Comparison of ENCODE assay signal across 12 mouse cellular contexts in genomic region chr2:164414581-164414980, GRCm38 (mm10). TPM values are rescaled to one million over a fixed set of nuclear protein-coding genes. Genes with fewer than 3 reads are reported as not detected.
DNase-seq lines count a peak whose midpoint lies in the region; ATAC-seq and TF ChIP-seq lines count a peak whose summit lies in the region.
"Had no signal": no experiment of that assay in that cellular context is flagged by ENCODE, and none has a peak within 500 bp of the region (broad histone marks: within the 10 kb centered on the region; RNA-seq: fewer than 3 reads in every experiment).

No protein-coding gene starts in this region.

- peak overlapping the region; percentile 42; the same call in 1 of the 2 replicates for H3K9ac ChIP-seq in kidney, embryonic 16.5 days (replicated peaks; ENCODE audit: low read length)
- H3K9ac ChIP-seq in embryonic facial prominence, embryonic 14.5 days (ENCODE audit: low read depth, low read length): peak overlapping the region; percentile 47; the same call in 1 of the 2 replicates
- no peak overlapping the region for H3K9ac ChIP-seq in intestine, embryonic 15.5 days
- no peak overlapping the region for H3K9ac ChIP-seq in midbrain, postnatal 0 days (replicated peaks; ENCODE audit: low read length, poor library complexity, severe bottlenecking)
- H3K9ac ChIP-seq: liver, embryonic 14.5 days had no signal

- H3K4me2 ChIP-seq in kidney, embryonic 16.5 days (replicated peaks; ENCODE audit: low read depth, low read length): peak overlapping the region; percentile 47
- H3K4me2 ChIP-seq in embryonic facial prominence, embryonic 14.5 days (ENCODE audit: low read depth, low read length): peak overlapping the region; percentile 50
- peak overlapping the region; percentile 52 for H3K4me2 ChIP-seq in intestine, embryonic 15.5 days (replicated peaks)
- H3K4me2 ChIP-seq in midbrain, postnatal 0 days (ENCODE audit: low read depth, low read length, poor library complexity, severe bottlenecking): peak overlapping the region; percentile 37

- no peak overlapping the region for H3K27ac ChIP-seq in kidney, embryonic 16.5 days (ENCODE audit: low read length)
- no peak overlapping the region for H3K27ac ChIP-seq in embryonic facial prominence, embryonic 14.5 days (replicated peaks; ENCODE audit: low read depth, low read length)
- no peak overlapping the region for H3K27ac ChIP-seq in intestine, embryonic 15.5 days
- no peak overlapping the region for H3K27ac ChIP-seq in midbrain, postnatal 0 days (ENCODE audit: low read depth, low read length)
- H3K27ac ChIP-seq: liver, embryonic 14.5 days had no signal

- no peaks in the 10 kb centered on the region for H3K9me3 ChIP-seq in kidney, embryonic 16.5 days (ENCODE audit: low read length)
- no peaks in the 10 kb centered on the region for H3K9me3 ChIP-seq in embryonic facial prominence, embryonic 14.5 days (ENCODE audit: control insufficient read depth, low read length)
- H3K9me3 ChIP-seq in intestine, embryonic 15.5 days: no peaks in the 10 kb centered on the region
- no peaks in the 10 kb centered on the region for H3K9me3 ChIP-seq in midbrain, postnatal 0 days (ENCODE audit: low read length)

- peaks cover 20% of the 10 kb centered on the region for H3K27me3 ChIP-seq in kidney, embryonic 16.5 days (ENCODE audit: insufficient read depth, low read length)
- H3K27me3 ChIP-seq in embryonic facial prominence, embryonic 14.5 days (replicated peaks; ENCODE audit: control insufficient read depth, insufficient read depth, low read length): peaks cover 17% of the 10 kb centered on the region
- H3K27me3 ChIP-seq in intestine, embryonic 15.5 days (replicated peaks): peaks cover 12% of the 10 kb centered on the region; the same call in 1 of the 2 replicates
- H3K27me3 ChIP-seq in midbrain, postnatal 0 days (ENCODE audit: insufficient read depth, low read length): peaks cover 12% of the 10 kb centered on the region

- peaks cover 15% of the 10 kb centered on the region; the same call in 1 of the 2 replicates for H3K4me1 ChIP-seq in kidney, embryonic 16.5 days (ENCODE audit: insufficient read depth, low read length)
- H3K4me1 ChIP-seq in embryonic facial prominence, embryonic 14.5 days (ENCODE audit: control insufficient read depth, insufficient read depth, low read length): peaks cover 3% of the 10 kb centered on the region; the same call in 1 of the 2 replicates
- peaks cover 12% of the 10 kb centered on the region for H3K4me1 ChIP-seq in intestine, embryonic 15.5 days (replicated peaks)
- no peaks in the 10 kb centered on the region for H3K4me1 ChIP-seq in midbrain, postnatal 0 days (ENCODE audit: insufficient read depth, low read length)

- DNase-seq in kidney, adult 9 months: no peak
- DNase-seq in embryonic facial prominence, embryonic 14.5 days (ENCODE audit: low spot score): no peak
- no peak for DNase-seq in midbrain, postnatal 0 days (ENCODE audit: low spot score)
- no peak for DNase-seq in cerebellum, postnatal 25 days
- no peak for DNase-seq in right cerebral cortex, postnatal 4 days
- DNase-seq in kidney, postnatal 25 days: no peak
- DNase-seq: kidney, adult 18-20 months had no signal

- TF ChIP-seq CTCF in midbrain, postnatal 0 days (IDR thresholded peaks at IDR 0.05): no peak

- peak overlapping the region; percentile 19; the same call in 1 of the 2 replicates for H3K4me3 ChIP-seq in kidney, embryonic 16.5 days (ENCODE audit: low read length)
- H3K4me3 ChIP-seq in embryonic facial prominence, embryonic 14.5 days (ENCODE audit: low read depth, low read length): peak overlapping the region; percentile 15; the same call in 1 of the 2 replicates
- H3K4me3 ChIP-seq in intestine, embryonic 15.5 days (replicated peaks): peak overlapping the region; percentile 17; the same call in 1 of the 2 replicates
- 0 out of 2 replicates have a peak overlapping the region, but pooled peaks have one; percentile 9 for H3K4me3 ChIP-seq in midbrain, postnatal 0 days (ENCODE audit: low read depth, low read length)
- H3K4me3 ChIP-seq: erythroblast, embryonic 14.5 days had no signal

- WGBS in kidney, embryonic 16.5 days: 62% methylated on average over 10 of the region's 10 CpGs
- WGBS in embryonic facial prominence, embryonic 14.5 days: 66% methylated on average over 10 of the region's 10 CpGs
- 64% methylated on average over 10 of the region's 10 CpGs for WGBS in intestine, embryonic 15.5 days
- WGBS in midbrain, postnatal 0 days: 87% methylated on average over 10 of the region's 10 CpGs

- ATAC-seq in kidney, embryonic 16.5 days (ENCODE audit: low FRiP score, low TSS enrichment): no peak
- ATAC-seq in embryonic facial prominence, embryonic 14.5 days (ENCODE audit: low read depth): no peak
- ATAC-seq in intestine, embryonic 15.5 days: no peak
- no peak for ATAC-seq in midbrain, postnatal 0 days (ENCODE audit: low FRiP score)

- no peaks in the 10 kb centered on the region for H3K36me3 ChIP-seq in kidney, embryonic 16.5 days (ENCODE audit: insufficient read depth, low read length)
- no peaks in the 10 kb centered on the region for H3K36me3 ChIP-seq in embryonic facial prominence, embryonic 14.5 days (ENCODE audit: control insufficient read depth, insufficient read depth, low read length)
- H3K36me3 ChIP-seq in intestine, embryonic 15.5 days: no peaks in the 10 kb centered on the region
- H3K36me3 ChIP-seq in midbrain, postnatal 0 days (ENCODE audit: insufficient read depth, low read length): no peaks in the 10 kb centered on the region

RNA-seq across cellular contexts. Expression of gene Matn4, which starts 9.6 kb away (rescaled TPM):
- 0.75 and 2.0 TPM in 2 replicates for polyA plus RNA-seq in kidney, embryonic 16.5 days (2015; fragmentation: Nextera tagmentation; extraction: Ambion mirVana)
- 15.6 and 20.6 TPM in 2 replicates for polyA plus RNA-seq in embryonic facial prominence, embryonic 14.5 days (2014; fragmentation: Nextera tagmentation; extraction: Ambion mirVana)
- 9.3 and 11.0 TPM in 2 replicates for polyA plus RNA-seq in intestine, embryonic 15.5 days (2015; fragmentation: Nextera tagmentation; extraction: Ambion mirVana)
- 1.9 and 2.0 TPM in 2 replicates for total RNA-seq in midbrain, postnatal 0 days (2014; rRNA removed)
- 1.9 and 2.1 TPM in 2 replicates for polyA plus RNA-seq in midbrain, postnatal 0 days (2015; fragmentation: Nextera tagmentation; extraction: Ambion mirVana)
- total RNA-seq: CH12.LX had no signal
- polyA plus RNA-seq: erythroblast, embryonic 14.5 days had no signal

RNA-seq across cellular contexts. Expression of gene Rbpjl, which starts 11.6 kb away (rescaled TPM):
- 0.06 and 0.29 TPM in 2 replicates for polyA plus RNA-seq in kidney, embryonic 16.5 days (2015; fragmentation: Nextera tagmentation; extraction: Ambion mirVana)
- polyA plus RNA-seq in embryonic facial prominence, embryonic 14.5 days (2014; fragmentation: Nextera tagmentation; extraction: Ambion mirVana): 0.42 and 0.52 TPM in 2 replicates
- polyA plus RNA-seq in intestine, embryonic 15.5 days (2015; fragmentation: Nextera tagmentation; extraction: Ambion mirVana): 16.1 and 40.7 TPM in 2 replicates
- 0.77 TPM in 1 of 2 replicates, not detected in the other for total RNA-seq in midbrain, postnatal 0 days (2014; rRNA removed)
- 0.04 TPM in 1 of 2 replicates, not detected in the other for polyA plus RNA-seq in midbrain, postnatal 0 days (2015; fragmentation: Nextera tagmentation; extraction: Ambion mirVana)
- polyA plus RNA-seq: erythroblast, embryonic 14.5 days had no signal

RNA-seq across cellular contexts. Expression of gene Slpi, which starts 25.7 kb away (rescaled TPM):
- polyA plus RNA-seq in kidney, embryonic 16.5 days (2015; fragmentation: Nextera tagmentation; extraction: Ambion mirVana): 0.41 and 1.00 TPM in 2 replicates
- 1.3 and 2.1 TPM in 2 replicates for polyA plus RNA-seq in embryonic facial prominence, embryonic 14.5 days (2014; fragmentation: Nextera tagmentation; extraction: Ambion mirVana)
- polyA plus RNA-seq in intestine, embryonic 15.5 days (2015; fragmentation: Nextera tagmentation; extraction: Ambion mirVana): 2.1 and 2.8 TPM in 2 replicates
- total RNA-seq in midbrain, postnatal 0 days (2014; rRNA removed): not detected in 2 replicates
- 0.27 and 0.36 TPM in 2 replicates for polyA plus RNA-seq in midbrain, postnatal 0 days (2015; fragmentation: Nextera tagmentation; extraction: Ambion mirVana)
- polyA plus RNA-seq: erythroblast, embryonic 14.5 days had no signal

RNA-seq across cellular contexts. Expression of gene Sdc4, which starts 29.1 kb away (rescaled TPM):
- 204 and 209 TPM in 2 replicates for polyA plus RNA-seq in kidney, embryonic 16.5 days (2015; fragmentation: Nextera tagmentation; extraction: Ambion mirVana)
- polyA plus RNA-seq in embryonic facial prominence, embryonic 14.5 days (2014; fragmentation: Nextera tagmentation; extraction: Ambion mirVana): 57.1 and 58.4 TPM in 2 replicates
- polyA plus RNA-seq in intestine, embryonic 15.5 days (2015; fragmentation: Nextera tagmentation; extraction: Ambion mirVana): 120 and 126 TPM in 2 replicates
- total RNA-seq in midbrain, postnatal 0 days (2014; rRNA removed): 13.8 and 20.3 TPM in 2 replicates
- polyA plus RNA-seq in midbrain, postnatal 0 days (2015; fragmentation: Nextera tagmentation; extraction: Ambion mirVana): 18.3 and 19.3 TPM in 2 replicates

RNA-seq across cellular contexts. Expression of gene Sys1, which starts 42.2 kb away (rescaled TPM):
- 65.9 and 67.0 TPM in 2 replicates for polyA plus RNA-seq in kidney, embryonic 16.5 days (2015; fragmentation: Nextera tagmentation; extraction: Ambion mirVana)
- 63.3 and 68.3 TPM in 2 replicates for polyA plus RNA-seq in embryonic facial prominence, embryonic 14.5 days (2014; fragmentation: Nextera tagmentation; extraction: Ambion mirVana)
- 51.1 and 61.9 TPM in 2 replicates for polyA plus RNA-seq in intestine, embryonic 15.5 days (2015; fragmentation: Nextera tagmentation; extraction: Ambion mirVana)
- total RNA-seq in midbrain, postnatal 0 days (2014; rRNA removed): 194 and 206 TPM in 2 replicates
- polyA plus RNA-seq in midbrain, postnatal 0 days (2015; fragmentation: Nextera tagmentation; extraction: Ambion mirVana): 103 and 108 TPM in 2 replicates

Comparison
In these comparisons a context has a peak if more than half of its experiments do, and no peak if none do; other contexts are left out.
1. H3K9ac ChIP-seq: peak in kidney, embryonic 16.5 days (single experiment) and embryonic facial prominence, embryonic 14.5 days (single experiment); none in intestine, embryonic 15.5 days (single experiment) and midbrain, postnatal 0 days (single experiment).
2. RNA of gene Rbpjl, which starts 11.6 kb away (polyA plus RNA-seq): 16.1 to 40.7 TPM in intestine, embryonic 15.5 days; 0.42 to 0.52 TPM in embryonic facial prominence, embryonic 14.5 days, 0.06 to 0.29 TPM in kidney, embryonic 16.5 days and 0.04 TPM in midbrain, postnatal 0 days; every median in the first group is over 10 times any median in the second.
3. Peak in every context shown above with its lines, with median percentiles within 50 percentile points of each other: H3K4me2 ChIP-seq and H3K4me3 ChIP-seq.